Mouse (Mus musculus) midbrain, embryonic 16.5 days (tissue): ENCODE results near the gene Kcnmb1. TPM values are rescaled to one million over a fixed set of nuclear protein-coding genes. Genes with fewer than 3 reads are reported as not detected.
A peak's percentile ranks its signal among the peaks of the same experiment; 100 is the strongest.

ENCODE experiments used
- ATAC-seq: fragments of 200-750 bp; cut with Nextera tagmentation; 2 replicates; pipeline ENCODE4 v1.8.0; 2017; ENCODE audit warnings: moderate TSS enrichment
- H3K27ac ChIP-seq: fragments of 300-500 bp; sonication (generic); 2 replicates; pipeline ENCODE4 v1.5.1; 2014; ENCODE audit warnings: mild to moderate bottlenecking, low read length, mixed read lengths
- H3K27me3 ChIP-seq: fragments of 300-500 bp; sonication (generic); 2 replicates; pipeline ENCODE4 v1.6.1; 2014; ENCODE audit warnings: low read depth, low read length, mixed read lengths; ENCODE audit not compliant: control insufficient read depth, insufficient read depth
- H3K36me3 ChIP-seq: fragments of 300-500 bp; sonication (generic); 2 replicates; pipeline ENCODE4 v1.6.1; 2014; ENCODE audit warnings: mild to moderate bottlenecking, low read length, moderate library complexity, mixed read lengths; ENCODE audit not compliant: control insufficient read depth, insufficient read depth
- H3K4me1 ChIP-seq: fragments of 300-500 bp; sonication (generic); 2 replicates; pipeline ENCODE4 v1.6.1; 2014; ENCODE audit warnings: mild to moderate bottlenecking, low read length, mixed read lengths; ENCODE audit not compliant: control insufficient read depth, insufficient read depth
- H3K4me2 ChIP-seq: fragments of 300-500 bp; sonication (generic); 2 replicates; pipeline ENCODE4 v1.6.1; 2014; ENCODE audit warnings: mild to moderate bottlenecking, low read length, mixed read lengths
- H3K4me3 ChIP-seq: fragments of 300-500 bp; sonication (generic); 2 replicates; pipeline ENCODE4 v1.5.1; 2014; ENCODE audit warnings: low read depth, mild to moderate bottlenecking, low read length, moderate library complexity, mixed read lengths
- H3K9ac ChIP-seq: fragments of 300-500 bp; sonication (generic); 2 replicates; pipeline ENCODE4 v1.6.1; 2014; ENCODE audit warnings: low read depth, low read length, mixed read lengths
- H3K9me3 ChIP-seq: fragments of 300-500 bp; sonication (generic); replicated peaks from 2 replicates; pipeline ENCODE4 v1.6.1; 2014; ENCODE audit warnings: mild to moderate bottlenecking, low read length, mixed read lengths; ENCODE audit not compliant: control insufficient read depth, poor library complexity, severe bottlenecking
- WGBS: fragments of 180-500 bp; shearing (Covaris S2); extraction: QIAGEN DNeasy Blood & Tissue Kit; methylation state at CpG from one replicate; pipeline ENCODE4 v1.1.7; 2014; 5-methylcytosine and 5-hydroxymethylcytosine counted together
- polyA plus RNA-seq: library from polyadenylated mRNA; unstranded; fragments of >200 nt; fragmentation: Nextera tagmentation; extraction: Ambion mirVana; gene quantifications from 2 replicates; pipeline ENCODE4 v1.2.1, GENCODE M21; 2015

Kcnmb1 gene
- polyA plus RNA-seq, 1 experiment from 2014 or later = 0.20 TPM

GRCm38 (mm10) chr11:33974341-33975040 lies 11.7 kb downstream of the Kcnmb1 start:
- Histone ChIP-seq H3K27me3 (no peaks in the 10 kb centered on the region), H3K4me1 (no peaks in the 10 kb centered on the region), H3K27ac (no peak overlapping the region), H3K4me2 (no peak overlapping the region), H3K9me3 (no peaks in the 10 kb centered on the region), H3K36me3 (no peaks in the 10 kb centered on the region), H3K9ac (no peak overlapping the region), H3K4me3 (no peak overlapping the region)
- 91% methylated on average over 14 of the region's 14 CpGs for WGBS
- no peak for ATAC-seq

DNA sequence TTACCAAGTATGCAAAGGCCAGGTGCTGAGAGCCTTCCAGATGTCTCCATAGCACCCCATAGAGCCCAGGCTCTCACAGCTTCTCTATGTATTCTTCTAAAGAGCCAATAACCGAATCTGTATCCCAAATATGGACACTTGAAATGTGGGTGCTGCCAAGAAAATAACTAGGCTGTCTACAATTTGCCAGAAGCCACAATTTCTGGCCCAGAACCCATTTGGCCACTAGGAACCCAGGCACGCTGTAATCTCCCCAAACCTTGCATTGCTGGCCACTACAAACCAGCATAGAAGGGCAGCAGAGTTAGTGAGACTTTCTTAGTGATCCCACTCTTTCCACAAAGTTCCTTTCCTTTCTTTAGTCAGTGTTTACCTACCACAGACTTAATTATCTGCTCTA lies 12.3 kb downstream of the Kcnmb1 start:
- Histone ChIP-seq H3K36me3 (no peaks in the 10 kb centered on the region), H3K9ac (no peak overlapping the region), H3K9me3 (no peaks in the 10 kb centered on the region), H3K27ac (no peak overlapping the region), H3K4me1 (no peaks in the 10 kb centered on the region), H3K27me3 (no peaks in the 10 kb centered on the region), H3K4me3 (no peak overlapping the region), H3K4me2 (no peak overlapping the region)
- WGBS = 96% methylated on average over 2 of the region's 2 CpGs
- no peak for ATAC-seq

- no peak overlapping the region for H3K9ac ChIP-seq
- H3K4me3 ChIP-seq = no peak overlapping the region
- no peak for ATAC-seq
- no peak overlapping the region for H3K4me2 ChIP-seq
- H3K36me3 ChIP-seq = no peaks in the 10 kb centered on the region
- 87% methylated on average over 4 of the region's 4 CpGs for WGBS
- no peaks in the 10 kb centered on the region for H3K9me3 ChIP-seq
- H3K4me1 ChIP-seq = no peaks in the 10 kb centered on the region
- no peaks in the 10 kb centered on the region for H3K27me3 ChIP-seq
- H3K27ac ChIP-seq = no peak overlapping the region
Measured at GRCm38 (mm10) chr11:33980146-33980545, 17.3 kb downstream of the Kcnmb1 start.

DNA sequence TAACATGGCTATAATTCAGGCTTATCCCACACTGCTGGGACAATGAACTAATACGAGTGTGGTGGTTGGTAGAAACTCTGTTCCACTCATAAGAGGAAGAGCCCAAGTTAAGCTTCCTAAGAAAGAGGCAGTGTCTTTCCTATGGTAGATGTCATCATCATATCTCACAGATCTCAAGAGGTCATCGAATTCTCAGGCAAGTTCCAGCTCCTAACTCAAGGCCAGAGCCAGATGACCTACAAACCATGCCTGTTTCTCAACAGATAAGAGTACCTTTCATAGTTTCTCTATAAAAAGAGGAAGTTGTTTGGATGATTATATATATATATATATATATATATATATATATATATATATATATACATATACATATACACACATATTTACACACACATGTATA lies 23.7 kb downstream of the Kcnmb1 start:
- Histone ChIP-seq H3K9ac (no peak overlapping the region), H3K36me3 (no peaks in the 10 kb centered on the region), H3K9me3 (no peaks in the 10 kb centered on the region), H3K27me3 (no peaks in the 10 kb centered on the region), H3K27ac (no peak overlapping the region), H3K4me1 (no peaks in the 10 kb centered on the region), H3K4me3 (no peak overlapping the region), H3K4me2 (no peak overlapping the region)
- ATAC-seq = no peak
- WGBS = 81% methylated on average over 2 of the region's 2 CpGs

DNA sequence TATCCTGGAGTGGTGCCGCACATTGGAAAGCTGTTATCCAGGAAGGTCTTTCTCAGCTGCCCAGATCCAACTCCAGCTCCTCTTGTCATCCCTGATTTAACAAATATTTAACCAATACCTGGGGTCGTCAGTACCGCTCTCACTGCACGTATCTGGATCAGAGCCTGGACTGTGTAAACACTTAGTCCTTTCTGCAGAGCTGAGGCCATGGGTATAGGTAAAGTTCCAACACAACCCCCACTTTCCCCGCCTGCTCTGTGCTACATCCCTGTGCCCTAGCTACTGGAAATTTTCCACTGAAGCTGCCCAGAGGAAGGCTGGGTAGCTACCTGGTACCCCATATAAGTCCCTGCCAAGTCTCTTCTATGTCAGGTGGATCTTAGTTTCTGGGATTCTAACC lies 27.2 kb downstream of the Kcnmb1 start:
- 88% methylated on average over 5 of the region's 5 CpGs for WGBS
- H3K4me3 ChIP-seq = no peak overlapping the region

GRCm38 (mm10) chr11:33992938-33993337 lies 30.1 kb downstream of the Kcnmb1 start, which contains the start of gene Kcnip1:
Kcnip1 (minus strand) TSS chr11:33993152.
- 26% methylated on average over 12 of the region's 12 CpGs for whole genome bisulfite sequencing
- Histone ChIP-seq H3K4me3 (no peak within 1 kb of the TSS), H3K9me3 (no peaks in the 10 kb centered on the region), H3K4me2 (peak within 1 kb of the TSS; percentile 21; the same call in 1 of the 2 replicates), H3K36me3 (no peaks in the 10 kb centered on the region), H3K27ac (no peak within 1 kb of the TSS), H3K9ac (peak within 1 kb of the TSS; percentile 1; the same call in 1 of the 2 replicates), H3K4me1 (peaks cover 8% of the 10 kb centered on the region; the same call in 1 of the 2 replicates), H3K27me3 (no peaks in the 10 kb centered on the region)
- ATAC-seq = peak; percentile 50; the same call in 1 of the 2 replicates

More for the DNA sequence above, 27.2 kb downstream of the Kcnmb1 start:
- ATAC-seq = no peak
- Histone ChIP-seq H3K36me3 (no peaks in the 10 kb centered on the region), H3K9ac (no peak overlapping the region), H3K9me3 (no peaks in the 10 kb centered on the region), H3K4me1 (peaks cover 8% of the 10 kb centered on the region; the same call in 1 of the 2 replicates), H3K4me2 (no peak overlapping the region), H3K27me3 (no peaks in the 10 kb centered on the region), H3K27ac (no peak overlapping the region)

DNA sequence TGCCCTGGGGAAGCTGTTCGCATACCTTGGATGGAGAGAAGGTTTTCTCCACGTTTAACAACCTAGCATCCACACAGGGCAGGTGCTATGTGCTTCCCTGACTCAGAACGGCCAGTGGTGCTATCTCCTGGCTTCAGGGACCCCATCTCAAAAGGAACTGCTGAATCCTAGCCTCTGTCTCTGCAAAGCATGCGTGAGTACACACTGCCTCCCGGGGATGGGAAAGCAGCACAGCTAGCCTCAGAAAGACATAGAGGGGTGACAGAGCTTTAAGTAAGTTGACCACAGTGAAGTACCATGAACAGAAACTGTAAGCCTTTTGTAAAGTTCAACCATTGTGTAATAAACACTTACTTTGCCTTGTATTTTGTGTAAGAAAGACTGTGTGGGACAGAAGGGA lies 30.7 kb downstream of the Kcnmb1 start:
- H3K36me3 ChIP-seq = no peaks in the 10 kb centered on the region
- no peak; the same call in 1 of the 2 replicates for ATAC-seq
- H3K4me2 ChIP-seq = no peak overlapping the region; the same call in 1 of the 2 replicates
- no peak overlapping the region for H3K9ac ChIP-seq
- H3K27ac ChIP-seq = no peak overlapping the region
- peaks cover 11% of the 10 kb centered on the region; the same call in 1 of the 2 replicates for H3K4me1 ChIP-seq
- no peaks in the 10 kb centered on the region for H3K27me3 ChIP-seq
- H3K9me3 ChIP-seq = no peaks in the 10 kb centered on the region
- WGBS = 58% methylated on average over 5 of the region's 5 CpGs
- H3K4me3 ChIP-seq = no peak overlapping the region

- H3K4me2 ChIP-seq = no peak overlapping the region
- H3K9me3 ChIP-seq = no peaks in the 10 kb centered on the region
- H3K4me1 ChIP-seq = peaks cover 4% of the 10 kb centered on the region; the same call in 1 of the 2 replicates
- no peak overlapping the region for H3K4me3 ChIP-seq
- no peaks in the 10 kb centered on the region for H3K27me3 ChIP-seq
- no peaks in the 10 kb centered on the region for H3K36me3 ChIP-seq
- ATAC-seq = peak; percentile 59; the same call in 1 of the 2 replicates
- H3K9ac ChIP-seq = no peak overlapping the region
- 30% methylated on average over 10 of the region's 10 CpGs for WGBS
- 0 out of 2 replicates have a peak overlapping the region, but pooled peaks have one; percentile 14 for H3K27ac ChIP-seq
Measured at GRCm38 (mm10) chr11:33998244-33998643, 35.4 kb downstream of the Kcnmb1 start.

DNA sequence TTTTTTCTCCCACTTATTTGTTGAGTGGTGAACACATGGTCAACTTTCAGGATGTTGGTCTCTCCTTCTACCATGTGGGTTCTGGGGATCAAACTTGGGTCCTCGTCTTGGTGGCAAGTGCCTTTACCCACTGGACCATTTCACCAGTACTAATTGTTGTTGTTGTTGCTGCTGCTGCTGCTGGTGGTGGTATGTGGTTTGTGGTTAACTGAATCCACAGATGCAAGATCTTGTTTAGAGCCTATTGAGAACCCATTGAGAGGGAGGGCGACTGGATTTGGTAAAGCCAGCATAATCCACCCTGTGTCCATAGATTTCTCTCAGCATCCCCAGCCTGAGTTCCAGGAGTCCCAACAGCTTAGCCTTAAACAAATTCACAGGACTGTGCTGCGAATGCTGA lies 37.6 kb downstream of the Kcnmb1 start:
- 78% methylated on average over 3 of the region's 3 CpGs for WGBS
- Histone ChIP-seq H3K4me1 (0 out of 2 replicates have a peak, but pooled peaks cover 3% of the 10 kb centered on the region), H3K4me3 (no peak overlapping the region), H3K4me2 (no peak overlapping the region), H3K36me3 (no peaks in the 10 kb centered on the region), H3K9ac (no peak overlapping the region), H3K27me3 (no peaks in the 10 kb centered on the region), H3K9me3 (no peaks in the 10 kb centered on the region), H3K27ac (no peak overlapping the region)
- ATAC-seq = no peak
